Mouse (Mus musculus): ENCODE measurements around the gene Grsf1. TPM values are rescaled to one million over a fixed set of nuclear protein-coding genes. Genes with fewer than 3 reads are reported as not detected.
A peak's percentile ranks its signal among the peaks of the same experiment; 100 is the strongest.

The Grsf1 gene
- polyA plus RNA-seq, 1 experiment from 2014 or later = 62.5 TPM

DNA sequence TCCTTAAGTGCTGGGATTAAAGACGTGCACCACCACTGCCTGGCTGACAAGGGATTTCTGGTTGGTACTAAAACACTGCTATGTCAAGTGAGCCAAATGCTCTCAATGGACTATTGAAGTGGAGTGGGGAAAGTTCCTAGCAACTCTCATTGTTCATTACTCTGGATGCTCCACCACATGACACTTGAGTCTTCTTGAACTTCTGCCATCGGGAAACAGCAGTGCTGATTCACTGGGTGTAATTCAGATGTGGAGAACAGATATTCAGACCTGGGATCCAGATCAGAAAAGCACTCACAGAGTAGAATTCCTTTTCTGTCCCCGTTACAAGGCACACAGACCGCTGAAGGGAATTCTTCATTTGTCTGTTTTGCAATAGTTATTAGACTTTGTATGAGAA lies 27.6 kb upstream of the Grsf1 start:
- Histone ChIP-seq H3K4me2 (no peak overlapping the region), H3K9ac (no peak overlapping the region), H3K27ac (no peak overlapping the region), H3K27me3 (no peaks in the 10 kb centered on the region), H3K9me3 (no peaks in the 10 kb centered on the region), H3K4me1 (no peaks in the 10 kb centered on the region), H3K36me3 (no peaks in the 10 kb centered on the region), H3K4me3 (no peak overlapping the region)
- no peak for ATAC-seq (ENCODE audit: borderline replicate concordance, extremely low read depth, low FRiP score, low TSS enrichment)
- WGBS = 69% methylated on average over 4 of the region's 4 CpGs

DNA sequence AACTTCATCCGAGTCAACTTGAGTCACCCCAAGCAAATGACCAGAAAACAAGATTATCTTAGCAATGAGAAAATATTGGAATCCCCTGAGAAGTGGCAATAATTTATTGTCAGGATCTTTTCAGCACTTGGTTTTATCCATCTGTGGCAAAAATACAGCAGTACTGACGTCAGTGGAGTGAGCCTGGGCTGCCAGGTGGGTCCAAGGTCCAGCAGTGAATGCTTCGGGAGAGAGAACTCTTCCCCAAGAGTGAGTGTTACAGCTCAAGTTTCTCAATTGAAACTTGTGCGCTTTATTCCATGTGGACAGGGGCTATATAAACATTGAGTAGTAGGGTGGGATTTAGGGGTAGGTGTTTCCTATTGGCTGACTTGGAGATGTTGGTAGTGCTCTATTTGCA lies 26.1 kb upstream of the Grsf1 start:
- no peak overlapping the region for H3K27ac ChIP-seq
- WGBS = 60% methylated on average over 4 of the region's 4 CpGs
- no peak for ATAC-seq (ENCODE audit: borderline replicate concordance, extremely low read depth, low FRiP score, low TSS enrichment)
- H3K9ac ChIP-seq = no peak overlapping the region
- H3K4me3 ChIP-seq = no peak overlapping the region
- no peaks in the 10 kb centered on the region for H3K9me3 ChIP-seq
- no peaks in the 10 kb centered on the region for H3K27me3 ChIP-seq
- no peaks in the 10 kb centered on the region for H3K4me1 ChIP-seq
- H3K4me2 ChIP-seq = no peak overlapping the region
- H3K36me3 ChIP-seq = no peaks in the 10 kb centered on the region

- H3K9ac ChIP-seq = no peak overlapping the region
- ATAC-seq (ENCODE audit: borderline replicate concordance, extremely low read depth, low FRiP score, low TSS enrichment) = peak; percentile 49; the same call in 1 of the 2 replicates
Measured at GRCm38 (mm10) chr5:88699251-88699913, 23.4 kb upstream of the Grsf1 start.

GRCm38 (mm10) chr5:88697291-88697690 lies 21.3 kb upstream of the Grsf1 start:
- Histone ChIP-seq H3K4me3 (no peak overlapping the region), H3K9me3 (no peaks in the 10 kb centered on the region), H3K4me1 (no peaks in the 10 kb centered on the region), H3K36me3 (no peaks in the 10 kb centered on the region), H3K4me2 (no peak overlapping the region), H3K27ac (no peak overlapping the region), H3K27me3 (no peaks in the 10 kb centered on the region), H3K9ac (no peak overlapping the region)
- no peak for ATAC-seq (ENCODE audit: borderline replicate concordance, extremely low read depth, low FRiP score, low TSS enrichment)
- 72% methylated on average over 5 of the region's 5 CpGs for WGBS

More at GRCm38 (mm10) chr5:88699251-88699913, 23.4 kb upstream of the Grsf1 start:
- Histone ChIP-seq H3K9me3 (no peaks in the 10 kb centered on the region), H3K4me1 (no peaks in the 10 kb centered on the region), H3K27ac (no peak overlapping the region), H3K27me3 (no peaks in the 10 kb centered on the region), H3K4me3 (no peak overlapping the region), H3K4me2 (no peak overlapping the region), H3K36me3 (no peaks in the 10 kb centered on the region)
- 37% methylated on average over 4 of the region's 4 CpGs for WGBS

- no peaks in the 10 kb centered on the region for H3K4me1 ChIP-seq
- no peak overlapping the region for H3K27ac ChIP-seq
- H3K9ac ChIP-seq = no peak overlapping the region
Measured at GRCm38 (mm10) chr5:88693057-88693456, 17.1 kb upstream of the Grsf1 start.

GRCm38 (mm10) chr5:88692586-88692985 lies 16.6 kb upstream of the Grsf1 start:
- H3K4me3 ChIP-seq = no peak overlapping the region
- H3K9ac ChIP-seq = no peak overlapping the region
- H3K4me2 ChIP-seq = no peak overlapping the region
- H3K9me3 ChIP-seq = no peaks in the 10 kb centered on the region
- ATAC-seq (ENCODE audit: borderline replicate concordance, extremely low read depth, low FRiP score, low TSS enrichment) = no peak
- H3K27ac ChIP-seq = no peak overlapping the region
- 83% methylated on average over 4 of the region's 4 CpGs for WGBS
- H3K4me1 ChIP-seq = no peaks in the 10 kb centered on the region
- H3K27me3 ChIP-seq = no peaks in the 10 kb centered on the region
- no peaks in the 10 kb centered on the region for H3K36me3 ChIP-seq

More at GRCm38 (mm10) chr5:88693057-88693456, 17.1 kb upstream of the Grsf1 start:
- Histone ChIP-seq H3K9me3 (no peaks in the 10 kb centered on the region), H3K4me2 (no peak overlapping the region), H3K4me3 (no peak overlapping the region), H3K27me3 (no peaks in the 10 kb centered on the region), H3K36me3 (no peaks in the 10 kb centered on the region)
- no peak for ATAC-seq (ENCODE audit: borderline replicate concordance, extremely low read depth, low FRiP score, low TSS enrichment)

DNA sequence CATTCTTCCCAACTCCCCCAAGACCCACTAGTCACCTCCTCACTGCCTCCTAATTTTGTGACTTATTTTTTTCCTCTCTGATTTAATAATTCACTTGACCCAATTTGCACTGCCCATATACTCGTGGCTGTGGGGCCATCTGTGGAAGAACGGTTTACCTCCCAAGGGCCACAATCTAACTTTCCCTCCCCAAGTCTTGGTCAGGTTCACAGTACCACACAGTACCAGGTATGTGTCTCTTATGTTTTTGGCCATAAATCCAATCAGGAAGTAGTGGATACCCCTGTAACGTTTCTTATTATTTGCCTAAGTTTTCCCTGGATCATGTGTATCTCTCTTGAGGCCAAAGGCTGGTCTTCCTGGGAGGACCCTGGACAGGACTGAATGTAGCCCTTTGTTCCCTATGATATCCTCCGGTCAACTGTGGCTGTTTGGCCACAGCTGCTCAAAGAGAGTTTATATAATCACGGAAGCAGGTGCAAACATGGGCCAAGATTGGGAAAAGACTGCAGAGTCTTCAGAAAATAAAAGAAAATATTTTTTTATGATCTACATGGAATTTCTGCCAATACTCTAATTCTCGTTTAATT lies 15.6 kb upstream of the Grsf1 start:
- Histone ChIP-seq H3K27ac (no peak overlapping the region), H3K4me2 (no peak overlapping the region), H3K4me1 (no peaks in the 10 kb centered on the region), H3K4me3 (no peak overlapping the region), H3K9ac (no peak overlapping the region), H3K9me3 (no peaks in the 10 kb centered on the region), H3K27me3 (no peaks in the 10 kb centered on the region), H3K36me3 (no peaks in the 10 kb centered on the region)
- WGBS = 51% methylated on average over 6 of the region's 6 CpGs
- ATAC-seq (ENCODE audit: borderline replicate concordance, extremely low read depth, low FRiP score, low TSS enrichment) = no peak

DNA sequence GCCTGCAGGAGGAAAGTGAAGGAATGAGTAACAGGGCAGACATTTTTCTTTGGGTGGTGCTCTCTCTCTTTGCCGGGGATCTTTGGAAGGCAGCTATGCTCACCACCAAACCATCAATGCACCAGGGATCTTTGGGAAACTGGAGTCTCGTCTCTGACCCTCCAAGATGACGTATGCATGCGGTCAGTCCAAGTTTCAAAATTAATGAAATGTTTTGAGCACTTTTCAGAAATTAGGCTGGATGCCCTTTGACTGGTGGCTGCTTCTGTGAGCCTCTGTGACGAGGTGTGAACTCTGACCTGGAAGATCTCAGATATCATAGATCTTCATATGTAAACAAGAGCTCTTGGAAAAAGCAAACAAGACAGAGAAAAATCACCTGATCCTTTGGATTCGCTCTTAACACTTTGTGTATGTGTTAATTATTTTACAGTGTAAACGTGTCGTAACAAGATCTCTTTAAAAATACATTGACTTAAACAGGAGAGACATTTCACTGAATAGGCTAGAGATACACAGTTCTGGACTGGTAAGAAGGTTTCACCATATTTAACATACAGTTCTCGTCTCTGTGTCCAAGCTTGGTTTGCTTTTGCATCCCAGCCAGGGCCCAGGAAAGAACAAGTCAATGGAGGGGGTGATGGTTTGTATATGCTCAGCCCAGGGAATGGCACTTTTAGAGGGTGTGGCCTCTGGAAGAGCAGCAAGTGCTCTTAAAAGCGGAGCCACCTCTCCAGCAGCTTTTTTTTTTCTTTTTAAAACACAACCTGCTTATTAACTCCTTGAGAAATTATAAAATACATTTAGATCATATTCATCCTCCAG lies 14.9 kb upstream of the Grsf1 start:
- Histone ChIP-seq H3K4me1 (no peaks in the 10 kb centered on the region), H3K4me3 (no peak overlapping the region), H3K36me3 (no peaks in the 10 kb centered on the region), H3K9ac (no peak overlapping the region), H3K27me3 (0 out of 2 replicates have a peak, but pooled peaks cover under 1% of the 10 kb centered on the region), H3K9me3 (no peaks in the 10 kb centered on the region), H3K4me2 (no peak overlapping the region), H3K27ac (no peak overlapping the region)
- no peak for ATAC-seq (ENCODE audit: borderline replicate concordance, extremely low read depth, low FRiP score, low TSS enrichment)
- WGBS = 26% methylated on average over 10 of the region's 10 CpGs

GRCm38 (mm10) chr5:88689279-88689938 lies 13.4 kb upstream of the Grsf1 start:
- WGBS = 79% methylated on average over 3 of the region's 3 CpGs
- no peak overlapping the region for H3K27ac ChIP-seq
- no peak overlapping the region for H3K9ac ChIP-seq
- no peak overlapping the region for H3K4me3 ChIP-seq
- ATAC-seq (ENCODE audit: borderline replicate concordance, extremely low read depth, low FRiP score, low TSS enrichment) = no peak
- H3K36me3 ChIP-seq = no peaks in the 10 kb centered on the region
- H3K4me1 ChIP-seq = no peaks in the 10 kb centered on the region
- no peaks in the 10 kb centered on the region for H3K9me3 ChIP-seq
- no peak overlapping the region for H3K4me2 ChIP-seq
- peaks cover 7% of the 10 kb centered on the region; the same call in 1 of the 2 replicates for H3K27me3 ChIP-seq

- no peaks in the 10 kb centered on the region for H3K9me3 ChIP-seq
- H3K4me3 ChIP-seq = no peak overlapping the region
- ATAC-seq (ENCODE audit: borderline replicate concordance, extremely low read depth, low FRiP score, low TSS enrichment) = peak; percentile 55; the same call in 1 of the 2 replicates
- no peaks in the 10 kb centered on the region for H3K36me3 ChIP-seq
- no peaks in the 10 kb centered on the region for H3K4me1 ChIP-seq
- H3K27ac ChIP-seq = no peak overlapping the region
- no peak overlapping the region for H3K4me2 ChIP-seq
- peaks cover 7% of the 10 kb centered on the region; the same call in 1 of the 2 replicates for H3K27me3 ChIP-seq
- WGBS = 59% methylated on average over 15 of the region's 15 CpGs
- no peak overlapping the region for H3K9ac ChIP-seq
Measured at GRCm38 (mm10) chr5:88688583-88689187, 12.7 kb upstream of the Grsf1 start.

DNA sequence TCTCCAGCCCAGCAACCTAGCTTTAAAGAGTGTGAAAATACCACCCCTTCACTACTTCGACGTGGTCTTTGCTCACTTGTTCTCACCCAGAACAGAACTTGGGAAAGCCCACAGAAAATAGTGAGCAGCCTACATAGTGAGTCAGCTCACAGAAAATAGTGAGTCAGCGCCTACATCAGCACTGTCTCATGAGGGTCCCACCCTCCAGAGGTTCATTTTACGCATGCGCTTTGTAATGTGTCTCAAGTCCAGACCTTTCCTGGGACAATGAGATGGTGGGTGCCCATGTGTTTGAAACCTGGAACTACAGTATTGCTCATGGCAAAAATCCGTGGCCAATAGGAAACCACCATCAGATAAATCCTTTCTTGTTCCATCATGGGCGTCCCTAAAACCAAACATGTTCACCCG lies 12.0 kb upstream of the Grsf1 start:
- ATAC-seq (ENCODE audit: borderline replicate concordance, extremely low read depth, low FRiP score, low TSS enrichment) = no peak
- Histone ChIP-seq H3K27ac (no peak overlapping the region), H3K27me3 (peaks cover 7% of the 10 kb centered on the region; the same call in 1 of the 2 replicates), H3K9ac (no peak overlapping the region), H3K36me3 (no peaks in the 10 kb centered on the region), H3K9me3 (no peaks in the 10 kb centered on the region), H3K4me2 (no peak overlapping the region), H3K4me1 (no peaks in the 10 kb centered on the region), H3K4me3 (no peak overlapping the region)
- WGBS = 73% methylated on average over 8 of the region's 8 CpGs

Measured in lung, embryonic 15.5 days (tissue).